Mouse (Mus musculus) c-Kit-positive CD71-negative TER-119-negative erythroid progenitor cells, embryonic 14.5 days (primary cell): ENCODE measurements around the gene Mtln.

Source experiments
- DNase-seq: peaks from one replicate; pipeline ENCODE4 v3.0.0-alpha.2; 2013; ENCODE audit warnings: low read depth

Gene Mtln

GRCm38 (mm10) chr2:127754113-127754512 lies 38.2 kb downstream of the Mtln start:
- DNase-seq: no peak

- no peak for DNase-seq
These were observed 40.3 kb downstream of the Mtln start for GRCm38 (mm10) chr2:127751849-127752610.

GRCm38 (mm10) chr2:127749376-127749775 lies 42.9 kb downstream of the Mtln start:
- no peak for DNase-seq

- no peak for DNase-seq
These were observed 44.0 kb downstream of the Mtln start for GRCm38 (mm10) chr2:127748316-127748715.

GRCm38 (mm10) chr2:127742637-127743036 lies 49.7 kb downstream of the Mtln start:
- no peak for DNase-seq
